Mouse (Mus musculus): ENCODE results near the gene Bbs1. TPM values are rescaled to one million over a fixed set of nuclear protein-coding genes. Genes with fewer than 3 reads are reported as not detected.

The Bbs1 gene
- polyA plus RNA-seq, 1 experiment from 2014 or later = 2.2 TPM

Other genes starting within 250 kb of the Bbs1 start
- 0.48 and 0.52 TPM in 2 replicates for gene Gm960, start 208.0 kb downstream of the Bbs1 start, polyA plus RNA-seq (2015; fragmentation: Nextera tagmentation; extraction: Ambion mirVana)
- 0.18 and 0.56 TPM in 2 replicates for gene Sptbn2, start 195.5 kb downstream of the Bbs1 start, polyA plus RNA-seq (2015; fragmentation: Nextera tagmentation; extraction: Ambion mirVana)
- gene Rbm4b, start 150.1 kb downstream of the Bbs1 start, polyA plus RNA-seq (2015; fragmentation: Nextera tagmentation; extraction: Ambion mirVana) = 30.8 and 36.3 TPM in 2 replicates
- gene Rbm4, start 112.7 kb downstream of the Bbs1 start, polyA plus RNA-seq (2015; fragmentation: Nextera tagmentation; extraction: Ambion mirVana) = 42.2 and 54.1 TPM in 2 replicates
- 22.6 and 30.5 TPM in 2 replicates for gene Gm21992, start 95.0 kb downstream of the Bbs1 start, polyA plus RNA-seq (2015; fragmentation: Nextera tagmentation; extraction: Ambion mirVana)
- gene Rbm14, start 95.0 kb downstream of the Bbs1 start, polyA plus RNA-seq (2015; fragmentation: Nextera tagmentation; extraction: Ambion mirVana) = 40.2 and 51.1 TPM in 2 replicates
- 33.4 and 41.7 TPM in 2 replicates for gene Ccs, start 67.3 kb downstream of the Bbs1 start, polyA plus RNA-seq (2015; fragmentation: Nextera tagmentation; extraction: Ambion mirVana)
- gene Ccdc87, start 67.3 kb downstream of the Bbs1 start, polyA plus RNA-seq (2015; fragmentation: Nextera tagmentation; extraction: Ambion mirVana) = 0.04 and 0.05 TPM in 2 replicates
- gene Ctsf, start 51.5 kb downstream of the Bbs1 start, polyA plus RNA-seq (2015; fragmentation: Nextera tagmentation; extraction: Ambion mirVana) = 37.4 and 42.6 TPM in 2 replicates
- 2.1 and 9.1 TPM in 2 replicates for gene Actn3, start 28.7 kb downstream of the Bbs1 start, polyA plus RNA-seq (2015; fragmentation: Nextera tagmentation; extraction: Ambion mirVana)
- gene Zdhhc24, start 28.0 kb downstream of the Bbs1 start, polyA plus RNA-seq (2015; fragmentation: Nextera tagmentation; extraction: Ambion mirVana) = 6.6 and 9.9 TPM in 2 replicates
- 63.6 and 84.8 TPM in 2 replicates for gene Dpp3, start 21.7 kb upstream of the Bbs1 start, polyA plus RNA-seq (2015; fragmentation: Nextera tagmentation; extraction: Ambion mirVana)
- 0.38 and 0.52 TPM in 2 replicates for gene Peli3, start 36.5 kb upstream of the Bbs1 start, polyA plus RNA-seq (2015; fragmentation: Nextera tagmentation; extraction: Ambion mirVana)
- gene Mrpl11, start 55.5 kb upstream of the Bbs1 start, polyA plus RNA-seq (2015; fragmentation: Nextera tagmentation; extraction: Ambion mirVana) = 82.6 and 97.3 TPM in 2 replicates
- 0.10 and 0.23 TPM in 2 replicates for gene Npas4, start 83.7 kb upstream of the Bbs1 start, polyA plus RNA-seq (2015; fragmentation: Nextera tagmentation; extraction: Ambion mirVana)
- 8.8 and 11.1 TPM in 2 replicates for gene Slc29a2, start 117.2 kb upstream of the Bbs1 start, polyA plus RNA-seq (2015; fragmentation: Nextera tagmentation; extraction: Ambion mirVana)
- 43.1 and 43.6 TPM in 2 replicates for gene B4gat1, start 132.2 kb upstream of the Bbs1 start, polyA plus RNA-seq (2015; fragmentation: Nextera tagmentation; extraction: Ambion mirVana)
- gene AC124502.3, start 132.3 kb upstream of the Bbs1 start, polyA plus RNA-seq (2015; fragmentation: Nextera tagmentation; extraction: Ambion mirVana) = 1.4 and 1.5 TPM in 2 replicates
- 23.0 and 31.9 TPM in 2 replicates for gene Brms1, start 134.7 kb upstream of the Bbs1 start, polyA plus RNA-seq (2015; fragmentation: Nextera tagmentation; extraction: Ambion mirVana)
- gene Rin1, start 143.9 kb upstream of the Bbs1 start, polyA plus RNA-seq (2015; fragmentation: Nextera tagmentation; extraction: Ambion mirVana) = 1.9 and 3.3 TPM in 2 replicates
- 18.1 and 39.3 TPM in 2 replicates for gene Cd248, start 161.4 kb upstream of the Bbs1 start, polyA plus RNA-seq (2015; fragmentation: Nextera tagmentation; extraction: Ambion mirVana)
- 3.0 and 4.5 TPM in 2 replicates for gene Tmem151a, start 178.9 kb upstream of the Bbs1 start, polyA plus RNA-seq (2015; fragmentation: Nextera tagmentation; extraction: Ambion mirVana)
- gene Yif1a, start 181.9 kb upstream of the Bbs1 start, polyA plus RNA-seq (2015; fragmentation: Nextera tagmentation; extraction: Ambion mirVana) = 82.0 and 92.3 TPM in 2 replicates
- 2.9 and 5.7 TPM in 2 replicates for gene Cnih2, start 191.9 kb upstream of the Bbs1 start, polyA plus RNA-seq (2015; fragmentation: Nextera tagmentation; extraction: Ambion mirVana)
- 208 and 236 TPM in 2 replicates for gene Rab1b, start 200.4 kb upstream of the Bbs1 start, polyA plus RNA-seq (2015; fragmentation: Nextera tagmentation; extraction: Ambion mirVana)
- gene Klc2, start 211.9 kb upstream of the Bbs1 start, polyA plus RNA-seq (2015; fragmentation: Nextera tagmentation; extraction: Ambion mirVana) = 17.1 and 21.8 TPM in 2 replicates